Mouse (Mus musculus) gastrocnemius, postnatal 36 days (tissue): ENCODE results near the gene Scgb3a1. TPM values are rescaled to one million over a fixed set of nuclear protein-coding genes. Genes with fewer than 3 reads are reported as not detected.

Experiments
- DNase-seq, 2 experiments: peaks; one replicate each; pipeline ENCODE4 v3.0.0; 2022
- intact Hi-C: fragments of 180-260 bp; cut with DNase I; formaldehyde crosslinking; loops from one replicate; pipeline ENCODE4 v1.15.1; 2025
- long read RNA-seq, 2 experiments: library from polyadenylated mRNA; stranded (forward); transcript quantifications; one replicate each; pipeline ENCODE4 v2.0.0; 2021
- total RNA-seq, 2 experiments: library from RNA; stranded (reverse); gene quantifications; 2 replicates each; pipeline ENCODE4 v1.2.3; 2021

The Scgb3a1 gene
- not detected for total RNA-seq
- long read RNA-seq, experiment 1, partial matches to known transcripts, result 0 of 1 reads
- long read RNA-seq, experiment 1, other reads (novel, unspliced or antisense), result 1 of 1 reads
- long read RNA-seq, experiment 2, result 0 reads

DNA sequence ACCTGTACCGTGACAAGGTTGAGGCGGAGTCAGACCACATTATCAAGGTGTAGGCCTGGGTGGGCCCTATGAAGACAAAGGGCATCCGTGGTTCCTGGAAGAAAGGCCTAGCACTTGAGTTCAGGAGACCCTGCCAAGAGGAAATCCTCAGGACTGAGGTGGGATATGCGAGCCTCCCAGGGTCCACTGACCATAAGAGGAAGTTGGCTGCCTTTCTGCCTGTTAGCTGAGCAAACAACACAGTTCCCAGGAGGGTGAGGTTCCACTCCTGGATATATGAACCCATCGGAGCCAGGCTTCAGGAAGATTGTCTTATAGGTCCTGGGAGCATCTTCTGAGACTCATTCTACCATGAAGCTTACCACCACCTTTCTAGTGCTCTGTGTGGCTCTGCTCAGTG is at the start of gene Scgb3a1:
Scgb3a1 (plus strand) TSS at position 301 of the 400 bp plus-strand sequence.
- intact Hi-C loops, result no loop called here
- no peak for DNase-seq

DNA sequence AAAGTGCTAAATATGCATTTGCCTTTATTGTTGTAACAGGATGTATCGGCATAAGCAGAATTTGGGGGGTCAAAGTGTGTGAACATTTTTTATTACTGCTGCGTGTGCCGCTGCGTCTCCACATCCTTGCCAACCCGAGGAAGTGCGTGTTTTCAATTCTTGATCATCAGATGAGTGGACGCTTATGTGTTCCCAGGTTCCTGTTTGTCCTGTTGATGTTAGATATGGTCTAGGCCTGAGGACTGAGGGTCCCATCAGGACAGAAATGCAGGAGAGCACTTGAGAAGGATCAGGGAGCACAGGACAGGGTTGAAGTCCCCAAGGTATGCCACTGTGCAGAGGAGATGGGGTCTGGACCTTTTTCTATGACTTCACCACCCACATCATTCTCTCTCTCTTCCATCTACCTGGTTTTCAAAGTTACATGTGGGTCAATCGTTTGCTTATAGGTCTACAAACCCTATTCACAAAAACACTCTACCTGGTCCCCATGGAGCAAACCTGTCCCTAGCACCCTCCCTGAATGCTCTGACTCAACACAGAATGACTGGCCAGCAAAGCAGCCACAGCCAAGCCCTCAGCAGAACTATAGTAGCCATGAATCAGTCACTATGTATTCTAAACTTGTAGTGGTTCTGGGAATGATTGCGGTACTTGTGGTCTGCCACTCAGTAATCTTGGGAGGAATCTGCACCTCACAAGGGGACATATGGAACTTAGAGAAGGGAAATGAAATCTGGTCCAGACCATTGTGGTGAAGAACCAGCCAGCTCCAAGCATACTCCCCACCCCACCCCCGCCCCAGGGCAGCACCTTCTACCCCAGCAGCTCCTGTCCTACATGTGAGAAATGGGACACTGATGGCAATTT is 47.3 kb upstream of the Scgb3a1 start:
- intact Hi-C loops, result no loop called here
- DNase-seq, result no peak

DNA sequence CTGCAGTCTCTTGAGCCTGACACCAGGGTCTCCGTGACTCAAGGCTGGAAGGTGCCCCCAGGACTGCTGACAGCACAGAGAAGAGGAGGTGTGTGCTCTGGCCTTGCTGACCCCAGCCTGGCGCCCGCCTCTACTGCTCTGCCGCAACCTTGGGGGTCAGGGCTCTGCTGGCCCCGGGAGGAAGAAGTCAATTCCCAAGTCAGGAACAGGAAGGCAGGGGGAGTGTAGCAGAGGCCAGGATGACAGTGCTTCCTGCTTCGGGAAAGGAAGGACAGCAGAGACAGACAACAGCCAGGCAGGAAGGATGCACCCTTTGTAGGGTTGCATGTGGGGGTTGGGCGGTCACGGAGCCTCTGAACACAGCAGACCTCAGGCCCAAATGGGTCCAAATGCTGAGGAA is 44.9 kb upstream of the Scgb3a1 start:
- DNase-seq, result no peak
- intact Hi-C loops, result no loop called here

DNA sequence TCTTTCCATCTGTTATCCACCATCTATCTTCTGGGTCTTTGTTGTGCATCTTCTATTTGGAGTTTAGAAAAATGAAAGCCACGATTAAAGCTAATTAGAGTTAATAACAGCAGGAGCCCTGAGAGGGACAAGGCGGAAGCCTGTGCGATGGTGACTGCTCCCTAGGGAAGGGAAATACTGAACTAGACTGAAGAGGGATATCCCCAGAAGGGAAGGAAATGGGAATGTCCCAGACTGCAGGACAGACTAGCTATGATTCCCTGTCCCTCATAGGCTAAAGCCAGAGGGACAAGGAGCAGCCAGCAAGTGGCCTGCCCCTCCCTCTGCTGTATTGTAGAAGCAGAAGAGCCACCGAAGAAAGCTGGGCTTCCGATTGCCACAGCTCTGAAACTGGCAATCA is 41.5 kb upstream of the Scgb3a1 start:
- intact Hi-C loops, result no loop called here
- no peak for DNase-seq

DNA sequence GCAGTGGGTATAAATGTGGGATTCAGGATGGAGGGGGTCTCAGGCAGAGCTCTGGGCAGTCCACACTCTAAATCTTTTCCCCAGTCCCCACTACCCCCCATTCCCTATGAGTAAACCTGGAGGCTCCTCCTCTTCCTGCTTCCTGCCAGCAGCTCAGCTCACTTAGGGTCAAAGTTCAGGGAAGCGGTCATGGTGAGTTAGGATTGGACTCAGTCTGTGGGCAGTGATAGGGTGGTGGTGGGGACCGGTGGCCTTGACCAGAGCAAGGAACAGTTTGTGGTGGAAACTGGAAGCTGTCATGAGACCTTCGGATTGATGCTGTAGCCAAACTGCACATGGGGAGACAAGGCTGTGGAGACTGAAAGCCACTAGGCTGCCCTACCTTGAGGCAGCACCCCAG is 39.3 kb upstream of the Scgb3a1 start:
- no peak for DNase-seq
- intact Hi-C loops, result no loop called here

DNA sequence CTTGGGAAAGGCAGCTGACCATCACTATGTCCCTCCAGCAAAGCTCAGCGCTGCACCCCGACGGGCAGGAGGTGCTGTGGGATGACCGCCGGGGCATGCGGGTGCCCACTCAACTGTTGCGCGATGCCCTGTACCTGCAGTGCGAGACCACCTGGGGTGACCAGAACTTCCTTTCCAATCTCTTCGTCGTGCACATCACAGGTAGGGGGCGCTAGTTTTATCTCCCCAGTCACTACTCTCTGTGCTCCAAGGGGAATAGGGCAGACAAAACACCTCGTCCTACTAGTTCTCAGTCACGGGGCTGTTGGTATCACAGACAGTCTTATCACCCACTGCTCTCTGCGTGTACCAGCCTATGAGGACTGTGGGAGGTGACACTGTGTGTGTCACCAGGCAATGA is 37.5 kb upstream of the Scgb3a1 start:
- intact Hi-C loops, result no loop called here
- DNase-seq, result no peak

DNA sequence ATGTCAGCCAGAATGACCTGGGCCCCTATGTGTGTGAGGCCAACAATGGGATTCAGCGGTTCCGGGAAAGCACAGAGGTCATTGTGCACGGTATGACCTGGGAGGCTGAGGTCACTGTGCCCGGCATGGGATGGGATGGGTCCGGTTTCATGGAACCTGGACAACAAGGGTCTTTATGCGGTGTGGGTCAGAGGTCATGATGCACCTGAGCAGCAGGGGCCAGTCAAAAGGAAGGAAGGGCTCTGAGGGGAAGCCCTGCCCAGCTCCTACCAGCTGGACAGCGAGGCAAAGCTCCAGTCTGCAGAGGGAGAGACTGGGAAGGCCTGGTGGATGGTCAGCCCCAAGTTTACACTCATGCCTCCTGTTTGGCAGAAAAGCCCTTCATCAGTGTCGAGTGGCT is 36.7 kb upstream of the Scgb3a1 start:
- DNase-seq, result no peak
- intact Hi-C loops, result no loop called here

DNA sequence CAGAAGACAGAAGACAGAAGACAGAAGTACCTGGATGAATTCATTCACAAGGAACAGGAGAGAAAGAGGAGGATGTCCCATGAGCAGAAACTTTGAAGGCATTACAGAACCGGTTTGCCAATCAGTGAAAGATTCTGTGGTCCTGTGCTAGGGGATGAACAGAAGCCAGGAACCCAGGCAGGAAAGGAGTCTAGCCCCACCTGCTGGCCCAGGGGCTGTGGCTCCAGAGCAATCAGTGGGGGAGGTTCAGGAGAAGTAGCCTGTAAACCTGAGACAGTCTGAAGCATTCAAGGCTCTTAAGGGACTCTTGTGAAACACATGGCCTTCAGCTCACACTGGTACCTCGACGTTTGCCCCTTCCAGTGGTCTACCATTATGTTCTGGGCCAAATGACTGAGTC is 32.3 kb upstream of the Scgb3a1 start:
- intact Hi-C loops, result no loop called here
- DNase-seq, result no peak

DNA sequence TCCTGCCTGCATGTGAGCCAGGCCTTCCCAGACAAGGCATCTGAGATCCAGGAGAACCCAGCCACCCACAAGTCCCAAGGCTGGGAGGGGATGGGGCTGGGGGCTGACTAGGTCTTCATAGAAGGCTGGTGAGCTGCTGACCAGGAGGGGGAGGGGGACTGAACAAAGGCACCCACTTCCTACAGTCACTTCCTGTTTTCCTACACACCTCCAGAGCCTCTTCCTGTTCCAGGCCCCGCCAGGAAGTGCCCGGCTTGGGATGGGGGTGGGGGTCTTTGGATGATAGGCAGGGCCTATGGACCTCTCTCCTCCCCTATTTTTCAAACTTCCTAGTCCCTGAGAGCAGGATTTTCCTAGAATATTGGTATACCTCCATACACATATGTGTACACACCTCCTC is 31.2 kb upstream of the Scgb3a1 start:
- no peak for DNase-seq
- intact Hi-C loops, result no loop called here

DNA sequence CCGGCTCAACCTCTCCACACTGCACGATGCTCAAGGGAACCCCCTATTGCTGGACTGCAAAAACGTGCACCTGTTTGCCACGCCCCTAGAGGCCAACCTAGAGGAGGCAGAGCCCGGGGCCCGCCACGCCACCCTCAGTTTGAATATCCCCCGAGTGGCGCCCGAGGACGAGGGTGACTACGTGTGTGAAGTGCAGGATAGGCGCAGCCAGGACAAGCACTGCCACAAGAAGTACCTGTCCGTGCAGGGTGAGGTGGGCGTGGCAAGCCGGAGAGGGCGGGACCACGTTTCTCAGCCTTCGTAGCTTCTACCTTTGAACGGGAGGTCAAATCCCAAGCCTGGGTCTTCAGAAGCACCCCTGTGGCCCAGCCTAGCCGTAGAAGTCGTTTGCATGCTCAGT is 29.3 kb upstream of the Scgb3a1 start:
- intact Hi-C loops, result no loop called here
- DNase-seq, result no peak

DNA sequence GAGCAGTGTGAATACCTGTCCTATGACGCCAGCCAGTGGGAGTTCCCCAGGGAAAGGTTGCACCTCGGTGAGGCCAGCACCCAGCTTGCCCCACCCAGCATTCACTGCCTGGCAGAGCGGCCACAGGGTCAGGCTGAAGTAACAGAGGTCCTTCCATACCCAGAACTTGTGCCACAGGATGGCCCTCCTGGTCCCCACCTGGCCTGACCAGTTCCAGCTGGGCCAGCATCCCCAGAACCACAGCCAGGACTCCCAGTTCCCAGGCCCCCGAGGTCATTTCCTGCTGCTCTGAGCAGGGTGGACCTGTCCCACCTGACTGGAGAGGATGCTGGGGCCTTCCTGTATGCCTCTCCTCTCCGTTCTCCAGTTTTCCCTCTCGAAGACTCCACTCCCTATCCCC is 27.7 kb upstream of the Scgb3a1 start:
- intact Hi-C loops, result no loop called here
- no peak for DNase-seq

DNA sequence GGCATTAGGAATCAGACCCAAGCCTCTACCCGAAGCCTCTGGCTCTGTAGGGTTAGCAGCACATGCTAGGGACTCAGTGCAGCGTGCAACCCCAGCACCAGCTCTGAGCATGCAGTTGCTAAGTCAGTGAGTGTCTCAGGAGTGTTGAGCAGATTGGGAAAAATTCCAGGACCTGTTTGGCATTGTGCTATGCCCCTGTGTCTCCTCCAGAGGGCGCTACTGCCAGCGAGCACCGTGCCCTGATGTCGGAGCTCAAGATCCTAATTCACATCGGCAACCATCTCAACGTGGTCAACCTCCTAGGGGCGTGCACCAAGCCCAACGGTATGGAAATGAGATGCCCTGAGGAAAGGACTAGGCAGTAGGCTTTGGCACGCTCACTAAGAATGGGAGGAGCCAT is 27.0 kb upstream of the Scgb3a1 start:
- intact Hi-C loops, result no loop called here
- DNase-seq, result no peak

DNA sequence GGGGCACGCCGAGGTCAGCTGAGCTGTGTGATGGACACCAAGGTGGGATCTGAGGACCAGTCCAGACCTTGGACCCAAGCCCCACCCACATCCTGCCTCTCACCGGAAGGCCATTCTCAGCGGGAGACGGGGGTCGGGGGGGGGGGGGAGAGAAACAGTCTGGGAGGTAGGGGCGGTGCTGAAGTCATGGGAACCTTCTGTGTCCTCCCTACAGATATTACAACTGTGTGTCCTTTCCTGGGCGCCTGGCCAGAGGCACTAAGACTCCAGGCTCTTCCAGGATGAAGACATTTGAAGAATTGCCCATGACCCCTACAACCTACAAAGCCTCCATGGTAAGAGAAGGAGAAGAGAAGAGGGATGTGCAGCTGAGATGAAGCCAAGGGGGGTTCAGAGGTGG is 17.7 kb upstream of the Scgb3a1 start:
- no peak for DNase-seq
- intact Hi-C loops, result no loop called here

DNA sequence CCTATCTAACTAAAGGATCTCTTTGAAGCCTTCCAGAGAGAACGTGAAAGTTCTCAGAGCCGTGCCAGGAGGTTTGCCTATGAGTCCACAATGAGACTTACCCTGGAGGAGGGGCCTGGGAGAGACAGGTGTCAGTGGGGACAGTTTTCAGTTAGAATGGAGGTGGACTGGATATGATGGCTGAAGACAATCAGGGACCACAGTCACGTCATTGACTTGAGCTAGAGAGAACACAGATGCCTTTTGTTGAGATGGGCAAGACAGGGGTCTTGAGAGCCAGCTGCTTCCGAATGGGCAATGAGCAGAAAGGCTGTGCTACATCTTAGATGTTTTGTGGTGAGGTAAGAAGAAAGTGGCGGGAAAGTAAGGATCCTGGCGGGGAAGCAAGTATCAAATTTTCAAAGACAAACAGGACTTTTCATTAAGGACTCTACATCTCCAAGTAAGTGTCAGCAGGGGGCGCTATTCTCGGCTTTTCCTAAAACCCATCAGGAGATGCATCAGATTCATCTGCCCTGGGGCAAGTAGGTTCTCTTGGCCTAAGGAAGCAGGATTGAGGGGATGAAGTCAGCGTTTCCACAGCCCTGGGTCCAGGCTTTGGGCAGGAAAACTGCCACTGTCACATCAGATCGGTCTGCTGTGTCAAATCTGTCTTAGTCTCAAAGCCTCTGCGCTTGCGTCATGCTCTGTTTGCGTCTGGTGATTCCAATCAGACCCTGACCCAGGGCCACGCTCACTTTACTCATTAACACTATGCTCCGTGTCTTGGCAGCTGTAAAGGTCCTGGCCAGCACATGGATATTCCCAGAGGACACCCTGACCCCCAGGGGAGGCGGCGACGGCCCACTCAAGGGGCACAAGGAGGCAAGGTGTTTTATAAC is 13.1 kb upstream of the Scgb3a1 start:
- intact Hi-C loops, result loop anchor here (5.0 kb wide), 3 partner anchors 62 to 217 kb away; partner anchors contain the start of genes Cnot6 and Mapk9
- no peak for DNase-seq

DNA sequence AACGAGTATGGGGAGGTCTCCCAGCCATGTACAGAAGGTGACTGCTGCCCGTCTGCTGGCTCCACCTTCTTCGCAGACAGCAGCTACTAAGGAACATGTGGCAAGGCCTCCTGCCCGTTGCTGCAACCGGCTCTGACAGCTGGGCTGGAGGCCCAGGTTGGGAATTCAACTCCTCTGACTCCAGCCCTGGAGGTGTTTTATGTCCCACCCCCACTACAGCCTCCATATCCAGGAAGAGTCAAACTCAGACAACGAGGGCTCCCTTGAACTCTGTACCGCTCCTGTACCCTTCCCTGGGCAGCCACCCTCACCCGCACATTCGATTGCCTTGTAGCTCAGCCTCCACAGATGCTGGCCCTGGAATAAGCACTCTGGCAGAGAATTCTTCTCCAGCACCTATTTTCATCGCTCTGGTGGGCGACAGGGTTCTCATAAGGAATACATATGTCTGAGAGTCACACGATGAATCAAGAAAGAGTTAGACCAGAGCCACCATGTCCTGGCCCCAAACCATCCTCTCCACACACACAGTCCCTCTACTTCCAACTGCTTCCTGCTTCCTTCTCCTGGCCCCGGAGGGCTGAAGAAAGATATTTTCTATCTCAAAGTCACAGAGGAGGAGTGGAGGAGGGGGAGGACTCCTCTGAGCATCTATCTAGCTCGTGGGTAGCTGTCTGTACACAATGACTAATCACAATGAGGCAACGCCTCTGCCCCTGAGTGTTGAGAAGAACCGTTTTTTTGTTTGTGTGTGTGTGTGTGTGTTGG is 12.2 kb upstream of the Scgb3a1 start:
- no peak for DNase-seq
- intact Hi-C loops, result loop anchor here (5.0 kb wide), 3 partner anchors 61 to 216 kb away; partner anchors contain the start of genes Cnot6 and Mapk9

DNA sequence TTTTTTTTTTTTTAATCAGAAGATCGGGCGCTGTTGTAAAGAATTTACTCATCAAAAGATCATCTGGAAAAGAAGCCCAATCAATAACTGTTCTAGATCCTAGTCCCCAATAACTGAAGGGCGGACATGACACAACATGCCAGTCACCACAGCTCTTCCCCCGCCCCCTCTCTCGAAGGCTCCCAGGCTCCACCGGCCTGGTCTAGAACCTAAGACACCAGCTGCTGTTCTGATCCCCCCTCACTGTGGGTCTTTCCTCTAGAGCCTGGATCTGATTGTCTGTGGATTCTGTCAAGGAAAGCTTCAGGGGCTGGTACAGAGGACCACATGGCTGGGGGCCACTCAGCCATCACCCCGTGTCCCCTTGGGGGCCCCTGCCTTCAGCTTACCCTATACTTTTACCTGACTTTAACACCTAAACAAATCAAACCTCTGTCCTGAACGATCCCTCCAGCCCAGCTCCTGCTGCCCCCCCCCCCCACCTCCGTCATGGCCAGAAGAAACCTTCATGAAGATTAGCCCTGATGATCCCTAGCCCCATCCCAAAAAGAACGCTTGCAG is 11.6 kb upstream of the Scgb3a1 start:
- intact Hi-C loops, result loop anchor here (5.0 kb wide), 3 partner anchors 60 to 215 kb away; partner anchors contain the start of genes Cnot6 and Mapk9
- no peak for DNase-seq

DNA sequence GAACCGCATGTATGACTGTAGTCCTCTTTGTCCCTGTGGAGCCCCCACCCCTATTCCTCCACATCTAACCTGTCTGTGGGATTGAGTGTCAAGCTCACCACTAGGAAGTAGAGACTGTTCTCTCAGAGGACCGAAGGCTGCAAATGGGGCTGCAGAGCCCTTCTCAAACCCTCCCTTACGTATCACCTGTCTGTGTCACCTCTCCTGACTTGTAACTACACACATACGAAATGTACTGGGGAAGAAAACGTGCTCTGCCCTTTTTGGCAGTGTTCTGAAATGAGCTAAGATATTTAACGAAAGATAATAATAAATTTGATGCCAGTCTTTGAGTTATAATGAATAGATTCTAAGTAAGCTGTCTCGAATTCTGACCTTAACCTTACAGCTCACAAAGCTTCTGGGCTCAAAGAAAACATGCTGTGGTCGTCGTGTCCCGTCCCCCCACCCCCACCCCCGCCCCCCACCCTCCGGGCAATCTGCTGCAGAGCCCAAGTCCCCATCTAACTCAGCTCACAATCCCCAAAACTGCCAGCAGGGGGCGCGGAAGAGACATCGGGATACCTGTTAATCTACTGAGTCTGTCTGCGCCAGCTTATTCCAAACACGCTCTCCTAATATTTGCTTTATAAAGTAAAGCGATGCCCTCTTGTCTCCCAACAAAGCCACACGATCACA is 10.9 kb upstream of the Scgb3a1 start:
- intact Hi-C loops, result loop anchor here (5.0 kb wide), 3 partner anchors 60 to 215 kb away; partner anchors contain the start of genes Cnot6 and Mapk9
- peak; percentile 80 to 81 for DNase-seq

DNA sequence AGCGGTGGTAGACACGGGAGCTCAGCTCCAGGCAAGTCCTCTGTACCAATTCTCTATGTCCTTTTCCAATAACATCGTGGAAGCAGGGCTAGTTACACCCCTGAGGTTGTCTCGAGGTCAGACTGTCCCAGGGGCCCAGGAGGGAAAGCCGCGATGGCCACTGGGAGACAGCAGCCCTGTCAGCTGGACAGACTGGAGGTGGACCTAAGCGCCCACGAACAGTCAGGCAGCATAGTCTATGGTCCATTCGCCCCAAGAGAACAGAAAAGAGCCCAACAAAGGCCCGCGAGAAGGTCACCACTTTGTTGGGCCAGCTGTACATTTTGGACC is 10.4 kb upstream of the Scgb3a1 start:
- no peak for DNase-seq
- intact Hi-C loops, result loop anchor here (5.0 kb wide), 3 partner anchors 59 to 214 kb away; partner anchors contain the start of genes Cnot6 and Mapk9

DNA sequence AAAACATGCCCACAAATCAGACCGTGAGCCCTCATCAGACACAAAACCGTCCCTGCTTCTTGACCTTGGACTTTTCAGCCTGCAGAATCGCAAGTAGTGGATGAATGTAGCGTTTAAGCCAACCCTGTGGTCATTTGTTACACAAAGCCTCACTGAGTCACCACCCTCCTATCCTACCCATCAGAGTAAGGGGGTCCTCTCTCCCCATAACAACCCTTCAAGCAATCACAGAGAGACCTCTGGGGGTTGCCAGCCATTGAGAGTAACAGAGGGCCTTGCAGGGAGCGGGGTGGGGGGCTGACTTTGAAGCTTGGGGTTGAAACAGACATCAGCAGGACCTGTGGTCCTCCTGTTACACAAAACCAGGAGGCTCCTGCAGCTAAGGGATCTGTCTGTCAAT is 8.8 kb upstream of the Scgb3a1 start:
- DNase-seq, result no peak
- intact Hi-C loops, result loop anchor here (5.0 kb wide), 3 partner anchors 58 to 213 kb away; partner anchors contain the start of genes Cnot6 and Mapk9
